Mouse (Mus musculus): ENCODE measurements at regions not wholly inside any gene's neighbourhood (a gene's known extent, or its start where the extent isn't known, plus 50 kb on each side); places are given as distances from the start of the nearest gene placed in this dataset.

DNA sequence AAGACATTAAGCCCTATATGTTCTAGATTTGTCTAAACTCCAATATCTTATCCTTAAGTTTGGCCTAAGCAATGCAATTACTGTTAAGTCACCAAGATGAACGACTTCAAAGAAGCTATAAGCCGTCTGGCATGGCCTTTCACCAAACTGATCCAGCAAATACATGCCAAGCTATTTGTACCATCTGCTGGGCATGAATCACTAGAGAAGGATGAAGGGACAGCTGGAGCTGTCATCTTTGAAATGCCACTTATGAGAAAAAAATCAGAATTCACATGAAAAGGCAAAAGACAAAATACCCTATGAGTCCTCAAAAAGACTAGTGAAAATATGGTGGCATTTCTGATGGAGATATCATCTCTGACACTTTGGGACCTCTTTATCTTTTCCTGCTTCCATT lies 430.3 kb upstream of the Steap1 start:
- peak; percentile 50 for ATAC-seq (ENCODE audit: low TSS enrichment)

DNA sequence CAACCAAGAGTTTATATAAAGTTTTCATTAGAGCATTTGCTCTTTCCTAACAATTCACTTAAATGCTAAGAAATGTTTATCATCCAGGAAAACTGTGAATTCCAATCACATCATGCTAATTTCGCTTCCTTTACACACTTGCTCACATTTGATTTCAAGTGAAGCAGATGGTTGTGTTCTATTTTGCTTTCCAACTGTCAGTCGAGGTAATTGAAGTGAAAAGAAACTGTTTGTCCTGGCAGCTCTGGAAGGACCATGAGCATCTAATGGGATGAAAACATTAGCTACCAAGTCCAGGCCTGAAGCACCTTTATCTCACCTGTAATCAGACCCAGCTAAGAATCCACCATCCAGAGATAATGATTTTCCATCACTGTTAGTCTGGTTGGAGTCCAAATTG lies 418.9 kb upstream of the Steap1 start:
- ATAC-seq (ENCODE audit: low TSS enrichment), result no peak

DNA sequence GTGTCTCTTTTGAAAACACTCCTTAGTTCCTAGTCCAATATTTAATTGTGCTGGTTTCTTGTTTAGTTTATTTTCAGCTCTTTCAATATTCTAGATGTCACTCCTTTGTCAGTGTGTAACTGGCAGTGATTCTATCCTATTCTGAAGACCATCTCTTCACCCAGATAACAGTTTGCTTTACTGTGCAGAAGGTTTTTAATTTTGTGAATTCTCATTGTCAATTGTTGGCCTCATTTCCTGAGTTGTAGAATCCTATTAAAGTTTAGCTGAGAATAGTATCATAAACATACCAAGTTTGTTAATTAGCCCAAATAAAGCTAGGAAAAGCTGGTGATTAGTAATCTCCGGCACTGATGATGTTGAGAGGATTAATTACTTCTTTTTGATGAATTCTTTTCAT lies 418.4 kb upstream of the Steap1 start:
- no peak for ATAC-seq (ENCODE audit: low TSS enrichment)
